Mouse (Mus musculus) lung, embryonic 16.5 days (tissue): ENCODE measurements at regions not wholly inside any gene's neighbourhood (a gene's known extent, or its start where the extent isn't known, plus 50 kb on each side); places are given as distances from the start of the nearest gene placed in this dataset.

Experiments
- ATAC-seq: fragments of 200-750 bp; cut with Nextera tagmentation; 2 replicates; pipeline ENCODE4 v1.8.0; 2017; ENCODE audit warnings: low read depth, mild to moderate bottlenecking, moderate library complexity
- H3K27ac ChIP-seq: fragments of 300-500 bp; sonication (generic); 2 replicates; pipeline ENCODE4 v1.5.1; 2014; ENCODE audit warnings: mild to moderate bottlenecking, control low read depth, low read length
- H3K27me3 ChIP-seq: fragments of 300-500 bp; sonication (generic); 2 replicates; pipeline ENCODE4 v1.6.1; 2014; ENCODE audit warnings: low read depth, low read length, mixed read lengths; ENCODE audit not compliant: control insufficient read depth, insufficient read depth
- H3K36me3 ChIP-seq: fragments of 300-500 bp; sonication (generic); 2 replicates; pipeline ENCODE4 v1.6.1; 2014; ENCODE audit warnings: low read length; ENCODE audit not compliant: control insufficient read depth, insufficient read depth
- H3K4me1 ChIP-seq: fragments of 300-500 bp; sonication (generic); replicated peaks from 2 replicates; pipeline ENCODE4 v1.6.1; 2014; ENCODE audit warnings: low read length, mixed read lengths; ENCODE audit not compliant: control insufficient read depth, insufficient read depth
- H3K4me2 ChIP-seq: fragments of 300-500 bp; sonication (generic); 2 replicates; pipeline ENCODE4 v1.6.1; 2014; ENCODE audit warnings: low read depth, low read length, control low read depth
- H3K4me3 ChIP-seq: fragments of 300-500 bp; sonication (generic); 2 replicates; pipeline ENCODE4 v1.5.1; 2014; ENCODE audit warnings: mild to moderate bottlenecking, low read length, control low read depth
- H3K9ac ChIP-seq: fragments of 300-500 bp; sonication (generic); 2 replicates; pipeline ENCODE4 v1.6.1; 2014; ENCODE audit warnings: low read length, control low read depth
- H3K9me3 ChIP-seq: fragments of 300-500 bp; sonication (generic); 2 replicates; pipeline ENCODE4 v1.6.1; 2016; ENCODE audit warnings: low read length; ENCODE audit not compliant: control insufficient read depth
- WGBS: fragments of 180-500 bp; shearing (Covaris S2); extraction: QIAGEN DNeasy Blood & Tissue Kit; methylation state at CpG from one replicate; pipeline ENCODE4 v1.1.7; 2014; 5-methylcytosine and 5-hydroxymethylcytosine counted together

DNA sequence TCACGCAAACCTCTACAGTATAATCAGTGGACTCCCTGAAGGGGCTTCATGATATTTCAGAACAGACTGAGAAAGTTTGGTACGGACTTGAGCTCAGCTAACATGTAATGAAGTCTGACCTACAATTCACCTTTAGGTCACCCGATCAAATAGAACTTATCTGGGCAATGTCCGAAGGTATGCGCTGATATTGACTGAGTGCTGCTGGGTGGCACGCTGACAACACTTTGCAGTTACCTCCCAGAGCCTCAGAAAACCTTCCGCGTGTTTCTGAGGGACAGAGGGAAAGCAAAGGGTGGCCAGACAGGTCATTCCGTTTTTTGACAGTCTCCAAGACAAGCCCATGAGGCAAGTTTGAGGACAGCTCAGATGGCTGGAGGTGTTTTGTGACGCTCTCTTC lies 115.3 kb upstream of the Nr2f2 start:
- Histone ChIP-seq H3K4me3 (no peak overlapping the region), H3K4me2 (no peak overlapping the region), H3K9ac (no peak overlapping the region), H3K27me3 (no peaks in the 10 kb centered on the region), H3K27ac (no peak overlapping the region), H3K36me3 (no peaks in the 10 kb centered on the region), H3K4me1 (no peaks in the 10 kb centered on the region), H3K9me3 (no peaks in the 10 kb centered on the region)
- ATAC-seq: no peak
- WGBS: 43% methylated on average over 10 of the region's 10 CpGs

GRCm38 (mm10) chr7:70472786-70473185 lies 106.3 kb upstream of the Nr2f2 start:
- 70% methylated on average over 4 of the region's 4 CpGs for WGBS
- Histone ChIP-seq H3K36me3 (no peaks in the 10 kb centered on the region), H3K9ac (no peak overlapping the region), H3K9me3 (no peaks in the 10 kb centered on the region), H3K4me1 (no peaks in the 10 kb centered on the region), H3K4me3 (no peak overlapping the region), H3K27me3 (no peaks in the 10 kb centered on the region), H3K27ac (no peak overlapping the region), H3K4me2 (no peak overlapping the region)
- no peak for ATAC-seq

DNA sequence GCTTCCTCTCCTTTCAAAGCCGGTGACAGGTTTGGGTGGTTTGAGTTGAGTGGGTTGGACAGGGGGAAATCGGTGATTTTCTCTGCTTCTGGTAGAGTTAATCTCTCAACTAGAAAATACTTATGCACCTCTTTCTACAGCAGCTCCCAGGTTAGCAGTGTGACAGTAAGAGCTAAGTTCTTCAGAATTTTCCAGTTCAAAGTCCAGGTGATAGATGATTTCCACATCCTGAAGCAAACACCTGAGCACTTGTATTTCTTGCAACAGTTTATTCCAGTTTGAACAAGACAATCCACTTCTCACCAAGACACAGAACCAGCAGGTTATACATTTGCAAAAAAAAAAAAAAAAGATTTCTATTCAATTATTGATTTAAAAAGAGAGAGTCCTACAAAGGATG lies 104.0 kb upstream of the Nr2f2 start:
- Histone ChIP-seq H3K27me3 (no peaks in the 10 kb centered on the region), H3K4me1 (no peaks in the 10 kb centered on the region), H3K9me3 (no peaks in the 10 kb centered on the region), H3K4me3 (no peak overlapping the region), H3K36me3 (no peaks in the 10 kb centered on the region), H3K27ac (no peak overlapping the region), H3K9ac (no peak overlapping the region), H3K4me2 (no peak overlapping the region)
- WGBS: 74% methylated on average over 2 of the region's 2 CpGs
- no peak for ATAC-seq

DNA sequence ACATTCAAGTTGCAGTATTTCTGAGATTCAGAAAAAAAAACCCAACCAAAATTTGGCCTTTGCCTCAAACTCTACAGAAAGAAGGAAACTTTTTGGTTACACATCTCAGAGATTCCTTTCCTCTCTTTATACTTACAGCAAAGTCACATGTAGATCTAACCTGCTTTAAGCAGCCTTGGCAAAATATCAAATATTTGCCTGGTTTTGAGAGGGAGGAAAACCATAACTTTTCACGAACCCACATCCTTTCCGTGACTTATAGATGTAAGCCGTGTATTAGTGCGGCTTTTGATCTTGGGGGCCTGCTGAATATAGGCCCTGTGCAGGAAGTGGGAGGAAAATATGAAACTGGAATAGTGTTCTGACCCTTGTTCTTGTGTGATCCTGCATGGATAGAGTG lies 95.6 kb upstream of the Nr2f2 start:
- Histone ChIP-seq H3K9me3 (no peaks in the 10 kb centered on the region), H3K4me2 (no peak overlapping the region), H3K9ac (no peak overlapping the region), H3K4me1 (no peaks in the 10 kb centered on the region), H3K27me3 (no peaks in the 10 kb centered on the region), H3K36me3 (no peaks in the 10 kb centered on the region), H3K27ac (no peak overlapping the region), H3K4me3 (no peak overlapping the region)
- no peak for ATAC-seq
- 52% methylated on average over 4 of the region's 4 CpGs for WGBS

DNA sequence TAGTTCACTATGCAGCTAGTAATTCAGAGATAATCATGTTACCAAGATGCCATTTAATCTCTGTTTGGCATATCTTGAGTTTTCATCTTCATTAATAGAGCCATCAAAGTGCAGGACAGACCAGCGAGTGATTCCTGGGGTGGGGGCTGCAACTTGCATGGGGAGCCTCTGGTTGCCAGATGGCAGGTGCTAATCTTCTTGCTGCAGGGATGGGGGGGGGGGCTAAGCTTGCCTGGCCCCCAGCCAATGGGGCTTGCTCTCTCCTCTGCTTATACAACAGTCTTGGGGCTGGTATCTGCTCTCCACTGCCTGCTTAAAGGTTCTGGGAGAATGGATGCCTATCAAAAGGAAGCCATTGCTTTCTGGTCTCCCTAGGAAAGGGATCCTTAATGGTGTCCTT lies 88.0 kb upstream of the Nr2f2 start:
- ATAC-seq: no peak
- 82% methylated on average over 1 of the region's 1 CpGs for WGBS
- no peak overlapping the region for H3K4me3 ChIP-seq

GRCm38 (mm10) chr7:70452816-70453215 lies 86.3 kb upstream of the Nr2f2 start:
- H3K4me1 ChIP-seq: no peaks in the 10 kb centered on the region
- H3K4me3 ChIP-seq: no peak overlapping the region
- H3K9me3 ChIP-seq: no peaks in the 10 kb centered on the region
- H3K9ac ChIP-seq: no peak overlapping the region
- no peaks in the 10 kb centered on the region for H3K27me3 ChIP-seq
- ATAC-seq: no peak
- no peaks in the 10 kb centered on the region for H3K36me3 ChIP-seq
- no peak overlapping the region for H3K27ac ChIP-seq
- 64% methylated on average over 4 of the region's 4 CpGs for WGBS
- no peak overlapping the region for H3K4me2 ChIP-seq

More for the DNA sequence above, 88.0 kb upstream of the Nr2f2 start:
- no peaks in the 10 kb centered on the region for H3K36me3 ChIP-seq
- no peaks in the 10 kb centered on the region for H3K27me3 ChIP-seq
- H3K27ac ChIP-seq: no peak overlapping the region
- no peak overlapping the region for H3K9ac ChIP-seq
- H3K4me2 ChIP-seq: no peak overlapping the region
- no peaks in the 10 kb centered on the region for H3K9me3 ChIP-seq
- H3K4me1 ChIP-seq: no peaks in the 10 kb centered on the region

GRCm38 (mm10) chr7:70438908-70439307 lies 72.4 kb upstream of the Nr2f2 start:
- Histone ChIP-seq H3K4me3 (no peak overlapping the region), H3K4me2 (no peak overlapping the region), H3K4me1 (no peaks in the 10 kb centered on the region; the same call in 1 of the 2 replicates), H3K27me3 (no peaks in the 10 kb centered on the region), H3K27ac (no peak overlapping the region), H3K36me3 (no peaks in the 10 kb centered on the region), H3K9me3 (no peaks in the 10 kb centered on the region), H3K9ac (no peak overlapping the region)
- 0 out of 2 replicates have a peak, but pooled peaks have one; percentile 34 for ATAC-seq
- 89% methylated on average over 6 of the region's 6 CpGs for WGBS

- peaks cover 8% of the 10 kb centered on the region; the same call in 1 of the 2 replicates for H3K4me1 ChIP-seq
- no peak overlapping the region for H3K27ac ChIP-seq
- 0 out of 2 replicates have a peak, but pooled peaks have one; percentile 12 for ATAC-seq
These were observed 67.3 kb upstream of the Nr2f2 start for GRCm38 (mm10) chr7:70433838-70434237.

DNA sequence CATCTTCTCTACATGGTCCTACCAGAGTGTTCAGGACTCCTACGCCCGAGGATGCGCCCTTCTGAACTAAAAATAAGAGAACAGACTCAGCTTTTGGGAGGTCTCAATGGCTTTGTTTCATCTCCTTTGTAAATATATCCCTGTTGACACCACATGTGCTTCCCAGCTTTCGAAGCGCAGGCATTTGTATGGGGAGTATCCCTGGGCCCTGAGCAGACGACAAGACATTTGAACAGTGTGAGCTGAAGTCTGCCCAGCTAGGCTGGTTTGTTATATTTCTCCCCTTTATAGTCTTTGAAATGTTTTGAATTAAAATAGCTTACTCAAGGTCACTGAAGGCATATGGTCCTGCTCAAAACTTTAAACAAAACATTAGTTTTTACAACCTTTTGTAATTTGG lies 66.8 kb upstream of the Nr2f2 start:
- Histone ChIP-seq H3K27me3 (no peaks in the 10 kb centered on the region), H3K4me3 (no peak overlapping the region), H3K36me3 (no peaks in the 10 kb centered on the region), H3K9me3 (no peaks in the 10 kb centered on the region), H3K9ac (no peak overlapping the region), H3K4me2 (no peak overlapping the region), H3K27ac (no peak overlapping the region), H3K4me1 (peaks cover 8% of the 10 kb centered on the region; the same call in 1 of the 2 replicates)
- WGBS: 57% methylated on average over 6 of the region's 6 CpGs
- ATAC-seq: no peak

More at GRCm38 (mm10) chr7:70433838-70434237, 67.3 kb upstream of the Nr2f2 start:
- Histone ChIP-seq H3K36me3 (no peaks in the 10 kb centered on the region), H3K9me3 (no peaks in the 10 kb centered on the region), H3K9ac (no peak overlapping the region), H3K27me3 (no peaks in the 10 kb centered on the region), H3K4me2 (no peak overlapping the region), H3K4me3 (no peak overlapping the region)
- 25% methylated on average over 8 of the region's 8 CpGs for WGBS

- ATAC-seq: no peak
- no peaks in the 10 kb centered on the region for H3K9me3 ChIP-seq
- no peaks in the 10 kb centered on the region for H3K36me3 ChIP-seq
- no peak overlapping the region for H3K4me3 ChIP-seq
- 43% methylated on average over 2 of the region's 2 CpGs for WGBS
- H3K4me2 ChIP-seq: no peak overlapping the region
- H3K9ac ChIP-seq: no peak overlapping the region
- H3K27me3 ChIP-seq: no peaks in the 10 kb centered on the region
- no peak overlapping the region for H3K27ac ChIP-seq
- H3K4me1 ChIP-seq: peaks cover 8% of the 10 kb centered on the region; the same call in 1 of the 2 replicates
These were observed 65.2 kb upstream of the Nr2f2 start for GRCm38 (mm10) chr7:70431712-70432111.
